Mouse (Mus musculus): ENCODE data around the gene Brf1. TPM values are rescaled to one million over a fixed set of nuclear protein-coding genes. Genes with fewer than 3 reads are reported as not detected.

Brf1 gene
- 10 to 100 TPM; 20.2 to 32.0 (median 30.5) TPM for polyA plus RNA-seq (2017; shearing (Covaris generic))

DNA sequence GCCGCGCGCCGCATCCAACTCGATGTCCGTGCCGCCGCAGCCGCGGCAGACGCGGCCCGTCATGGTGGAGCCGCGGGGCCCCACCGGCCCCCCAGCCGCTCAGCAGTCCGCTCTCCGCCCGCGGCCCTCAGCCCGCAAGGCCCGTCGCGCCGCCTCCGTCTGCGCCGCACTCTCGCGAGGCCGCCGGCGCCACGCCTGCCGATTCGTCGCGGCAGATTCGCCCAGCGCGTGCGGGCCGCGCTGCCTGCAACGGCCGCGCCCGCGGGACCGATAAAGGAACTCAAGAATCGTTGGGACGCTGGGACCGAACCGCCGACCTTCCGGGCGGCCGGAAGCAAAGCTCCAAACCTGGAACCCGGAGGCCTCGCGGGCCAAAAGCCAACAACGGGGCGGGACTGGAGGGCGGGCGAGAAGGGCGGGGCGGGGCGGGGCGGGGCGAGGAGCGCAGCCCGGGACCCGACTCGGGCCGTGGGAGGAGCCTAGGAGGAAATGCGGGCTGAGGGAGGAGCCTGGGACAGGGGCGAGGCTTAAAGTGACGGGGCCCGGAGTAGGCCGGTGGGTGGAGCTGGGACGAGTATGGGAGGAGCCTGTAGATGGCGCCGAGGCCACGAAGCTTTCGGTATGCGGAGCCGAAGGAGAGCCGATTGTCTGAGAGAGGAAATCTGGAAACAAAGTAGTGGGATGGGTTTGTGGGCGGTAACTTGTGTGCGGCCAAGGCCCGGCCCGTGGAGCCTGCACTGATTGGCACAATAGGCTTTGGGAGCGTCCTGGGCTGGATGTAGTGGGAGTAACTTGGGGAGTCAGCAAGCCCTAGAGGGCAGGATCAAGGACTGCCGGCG, at the start of gene Brf1:
Gene Brf1 (minus strand): TSS at position 411 of the 839 bp plus-strand sequence.
- ATAC-seq, result peak; percentile 96

DNA sequence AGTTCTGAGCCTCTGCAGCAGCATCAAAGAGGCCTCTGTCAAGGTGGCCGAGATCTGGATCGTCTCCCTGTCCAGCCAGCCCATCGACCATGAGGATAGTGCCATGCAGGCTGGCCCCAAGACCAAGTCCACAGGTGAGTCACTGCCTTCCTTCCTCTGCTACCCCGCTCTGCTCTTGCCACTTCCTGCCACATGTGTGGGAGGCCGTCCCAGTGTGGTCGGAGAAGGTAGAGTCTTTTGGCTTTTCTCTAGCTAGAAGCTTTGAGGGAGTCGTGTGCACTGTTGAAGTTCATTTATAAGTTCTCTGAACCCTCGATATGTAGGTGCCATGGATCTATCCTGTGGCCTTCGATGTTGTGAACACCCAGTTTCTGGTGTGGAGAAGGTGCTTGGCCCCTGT, 49.3 kb upstream of the Brf1 start:
- peak; percentile 79 for ATAC-seq

DNA sequence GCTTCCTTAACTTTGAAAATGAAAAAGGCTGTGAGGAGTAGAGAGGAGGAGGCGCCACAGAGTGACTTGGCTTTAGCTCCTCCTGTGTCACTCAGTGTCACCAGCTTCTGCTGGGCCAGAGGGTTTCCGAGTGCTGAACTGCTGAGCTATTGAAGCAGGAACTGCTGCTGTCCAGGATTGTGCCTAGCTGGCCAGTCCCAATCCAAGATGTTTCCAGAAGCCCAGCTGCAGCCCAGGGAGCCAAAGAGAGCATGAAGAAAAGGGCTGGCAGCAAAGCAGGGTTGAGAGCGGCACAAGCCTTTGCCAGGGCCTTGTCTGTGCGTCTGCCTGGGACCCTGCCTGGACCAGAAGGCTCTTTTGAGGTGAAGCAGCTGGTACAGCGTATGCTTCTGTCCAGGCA, 47.6 kb upstream of the Brf1 start:
- no peak for ATAC-seq

DNA sequence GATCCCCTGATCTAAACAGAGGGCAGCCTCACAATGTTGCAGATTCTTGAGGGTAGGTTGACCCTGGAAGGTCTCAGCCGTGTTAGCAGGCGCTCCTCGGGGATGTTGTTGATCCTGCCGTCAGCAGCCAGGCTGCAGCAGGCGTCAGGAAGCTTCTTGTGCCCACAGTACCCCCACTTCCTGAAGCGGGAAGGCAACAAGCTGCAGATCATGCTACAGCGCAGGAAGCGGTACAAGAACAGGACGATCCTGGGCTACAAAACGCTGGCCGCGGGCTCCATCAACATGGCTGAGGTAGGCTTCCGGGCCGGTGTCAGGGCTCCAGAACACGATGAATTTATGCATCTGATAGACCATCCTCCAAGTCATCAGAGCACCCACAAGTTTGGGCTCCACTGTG, 46.4 kb upstream of the Brf1 start:
- peak; percentile 39 for ATAC-seq

DNA sequence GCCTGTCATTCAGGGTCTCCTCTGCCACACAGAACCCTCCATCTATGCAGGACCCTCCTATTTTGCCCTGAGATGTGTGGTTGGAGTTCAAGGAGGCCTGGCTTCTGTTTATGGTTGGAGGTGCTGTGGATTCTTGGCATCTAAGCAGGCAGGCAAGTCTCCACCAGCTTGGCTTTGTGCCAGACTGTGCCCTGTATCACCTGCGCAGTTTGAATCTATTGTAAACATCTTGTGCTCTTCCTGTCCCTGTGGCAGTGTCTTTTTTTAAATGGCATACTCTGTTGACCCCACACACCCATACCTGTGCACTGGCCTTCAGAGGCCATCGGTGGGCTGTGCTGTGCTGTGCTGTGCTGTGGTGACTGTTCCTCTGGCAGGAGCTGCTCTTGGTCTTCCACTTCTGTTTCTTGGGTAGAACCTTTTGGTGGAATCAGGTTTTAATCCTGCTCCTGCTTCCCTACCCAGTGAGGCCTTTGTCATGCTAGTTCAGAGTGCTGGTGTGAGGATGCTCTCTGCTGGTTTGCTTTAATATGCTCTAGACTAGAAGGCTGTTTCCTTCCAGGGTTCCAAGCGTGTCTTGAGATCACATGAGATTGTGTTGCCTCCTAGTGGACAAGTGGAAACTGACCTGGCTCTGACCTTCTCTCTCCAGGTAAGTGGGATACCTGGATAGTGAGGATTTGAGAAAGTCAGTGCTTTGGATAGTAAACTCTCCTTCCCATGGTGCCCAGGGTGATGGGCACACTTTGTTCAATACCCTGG, 44.6 kb upstream of the Brf1 start:
- no peak for ATAC-seq

DNA sequence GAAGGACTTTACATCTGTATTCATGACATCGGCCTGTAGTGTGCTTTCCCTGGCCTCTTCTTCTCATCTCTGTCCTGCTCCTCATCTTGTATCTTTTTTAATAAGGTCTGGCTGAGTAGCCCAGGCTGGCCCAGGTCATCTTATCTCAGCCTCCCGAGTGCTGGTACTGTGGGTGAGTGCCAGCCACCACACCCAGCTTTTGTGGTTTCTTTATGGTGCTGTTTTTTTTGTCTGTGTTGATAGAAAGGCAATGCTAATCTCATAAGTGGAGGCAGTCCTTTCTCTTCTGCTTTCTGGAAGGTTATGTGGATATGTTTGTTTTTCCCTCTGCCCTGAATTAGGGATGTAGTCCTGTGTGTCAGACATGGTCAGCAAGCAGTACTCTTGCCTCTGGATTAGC, 42.0 kb upstream of the Brf1 start:
- ATAC-seq, result no peak

DNA sequence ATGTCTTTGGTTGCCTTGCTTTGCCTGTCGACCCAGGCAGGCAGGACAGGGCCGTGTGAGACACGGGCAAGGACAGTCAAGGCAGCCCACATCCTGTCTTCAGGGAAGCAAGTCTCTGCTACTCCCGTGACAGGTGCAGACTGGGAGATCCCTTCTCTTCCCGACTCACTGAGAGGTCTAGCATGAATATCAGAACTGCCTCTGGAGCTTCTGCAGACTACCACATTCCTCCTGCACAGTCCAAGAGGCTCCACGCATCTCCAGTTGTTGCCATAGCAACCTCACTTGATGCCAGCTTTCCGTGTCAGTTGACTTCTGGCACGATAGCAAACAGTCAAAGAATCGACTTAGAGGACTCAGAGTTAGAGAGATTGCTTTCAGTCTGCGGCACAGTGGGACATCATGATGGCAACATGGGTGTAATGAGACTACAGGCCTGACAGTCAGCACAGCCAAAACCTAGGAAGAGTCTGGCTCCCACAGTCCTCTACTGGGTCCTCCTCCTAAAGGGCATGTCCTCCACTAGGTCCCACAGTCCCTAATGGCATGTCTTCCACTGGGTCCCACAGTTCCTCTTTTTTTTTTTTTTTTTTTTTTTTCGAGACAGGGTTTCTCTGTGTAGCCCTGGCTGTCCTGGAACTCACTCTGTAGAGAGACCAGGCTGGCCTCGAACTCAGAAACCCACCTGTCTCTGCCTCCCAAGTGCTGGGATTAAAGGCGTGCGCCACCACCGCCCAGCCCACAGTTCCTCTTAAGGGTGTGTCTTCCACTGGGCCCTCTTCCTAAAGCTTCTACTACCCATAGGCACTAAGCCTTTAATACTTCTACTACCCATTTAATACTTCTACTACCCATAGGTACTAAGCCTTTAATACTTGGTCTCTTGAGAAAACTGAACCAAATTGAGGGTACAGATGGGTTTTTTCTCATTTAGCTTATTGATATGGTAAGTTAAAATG, 41.3 kb upstream of the Brf1 start:
- peak; percentile 51 for ATAC-seq

DNA sequence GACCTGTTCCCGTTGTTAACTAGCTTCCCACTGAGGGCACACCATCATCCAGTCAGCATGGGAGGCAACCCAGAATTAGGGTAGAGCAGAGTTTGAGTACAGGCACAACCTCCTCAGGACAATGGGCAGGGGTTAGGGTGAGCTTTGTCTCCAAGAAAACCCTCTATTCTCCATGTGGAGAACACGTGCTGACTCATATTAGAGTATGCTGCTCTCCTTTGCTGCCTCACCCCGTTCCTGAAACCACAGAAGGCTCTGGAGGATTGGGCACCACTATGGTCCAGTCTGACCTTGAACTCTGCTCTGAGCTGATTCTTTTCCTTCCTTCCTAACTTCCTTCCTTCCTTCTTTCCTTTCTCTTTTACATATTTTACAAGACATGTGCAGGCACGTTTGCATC, 37.9 kb upstream of the Brf1 start:
- no peak for ATAC-seq

DNA sequence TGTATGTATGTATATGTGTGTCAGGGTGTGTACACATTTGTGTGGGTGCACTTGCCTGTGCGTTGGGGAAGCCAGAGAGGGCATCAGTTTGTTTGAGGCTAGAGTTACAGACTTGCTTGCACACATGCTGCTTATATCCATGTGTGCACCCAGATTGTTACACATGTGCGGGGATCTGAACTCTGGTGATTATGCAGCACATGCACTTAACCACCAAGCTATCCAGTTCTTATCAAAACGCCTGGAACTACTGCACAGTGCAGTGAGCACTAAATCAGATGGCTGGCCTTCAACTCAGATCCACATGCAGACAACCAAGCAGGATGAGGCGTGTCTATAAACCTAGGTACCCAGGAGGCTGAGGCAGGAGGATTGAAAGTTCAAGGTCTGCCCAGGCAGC, 36.5 kb upstream of the Brf1 start:
- ATAC-seq, result no peak

DNA sequence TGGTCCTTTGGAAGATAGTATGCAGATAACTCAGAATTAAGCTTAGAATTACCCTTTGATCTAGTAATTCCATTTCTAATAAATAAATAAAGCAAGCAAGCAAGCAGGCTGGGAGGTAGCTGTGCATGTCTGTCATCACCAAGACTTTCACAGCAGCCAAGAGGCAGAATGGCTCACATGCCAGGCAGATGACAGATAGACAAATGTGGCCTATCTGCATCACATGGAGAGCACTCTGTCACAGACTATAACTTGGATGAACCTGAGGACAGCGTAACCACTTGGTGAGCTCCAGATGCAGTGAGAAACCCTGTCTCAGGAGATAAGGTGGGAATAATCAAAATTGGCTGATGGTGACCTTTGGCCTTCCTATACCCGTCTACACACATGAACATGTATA, 34.6 kb upstream of the Brf1 start:
- no peak for ATAC-seq

DNA sequence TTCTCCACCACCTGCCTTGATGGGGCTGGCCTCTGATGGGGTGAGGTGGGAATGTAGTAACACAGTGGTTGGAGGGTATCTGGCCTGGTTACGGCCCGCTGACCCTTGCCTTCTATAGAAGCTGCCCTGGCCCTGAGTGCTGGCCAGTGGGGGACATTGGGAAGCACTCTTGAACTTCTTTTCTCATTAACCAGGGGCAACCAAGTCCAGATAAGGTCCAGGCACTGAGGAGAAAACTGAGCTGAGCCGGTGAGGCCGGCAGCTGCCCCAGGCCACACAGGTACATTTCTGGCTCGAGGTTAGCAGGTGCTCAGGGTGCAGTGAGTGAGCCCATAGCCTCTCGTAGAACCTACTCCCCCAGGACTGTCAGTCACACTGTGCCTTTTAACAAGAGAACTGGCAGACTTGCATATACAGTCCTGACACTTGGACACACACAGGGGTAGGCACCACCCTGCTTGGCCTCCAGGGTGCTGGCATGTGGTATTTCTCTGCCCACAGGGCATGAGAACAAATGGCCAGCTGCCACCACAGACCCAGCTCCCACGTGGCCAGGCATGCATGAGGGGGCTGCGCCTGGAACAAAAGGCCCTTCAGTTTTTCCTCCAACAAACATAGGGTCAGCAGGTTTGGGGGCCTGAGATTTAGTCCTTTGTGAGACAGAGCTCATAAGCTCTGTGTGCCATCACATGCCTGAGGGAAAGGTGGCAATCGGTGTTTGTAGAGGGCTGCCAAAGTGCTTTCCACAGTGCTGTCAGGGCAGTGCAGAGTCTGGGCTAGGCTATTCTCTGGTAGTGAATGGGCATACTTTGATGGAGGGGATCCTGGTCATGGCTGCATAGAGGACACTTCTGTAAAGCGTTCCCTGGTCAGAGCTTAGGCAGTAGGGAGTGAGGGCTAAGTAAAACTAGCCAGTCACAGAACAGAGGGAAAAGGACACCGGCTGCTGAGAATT, 32.1 kb upstream of the Brf1 start:
- ATAC-seq, result no peak

DNA sequence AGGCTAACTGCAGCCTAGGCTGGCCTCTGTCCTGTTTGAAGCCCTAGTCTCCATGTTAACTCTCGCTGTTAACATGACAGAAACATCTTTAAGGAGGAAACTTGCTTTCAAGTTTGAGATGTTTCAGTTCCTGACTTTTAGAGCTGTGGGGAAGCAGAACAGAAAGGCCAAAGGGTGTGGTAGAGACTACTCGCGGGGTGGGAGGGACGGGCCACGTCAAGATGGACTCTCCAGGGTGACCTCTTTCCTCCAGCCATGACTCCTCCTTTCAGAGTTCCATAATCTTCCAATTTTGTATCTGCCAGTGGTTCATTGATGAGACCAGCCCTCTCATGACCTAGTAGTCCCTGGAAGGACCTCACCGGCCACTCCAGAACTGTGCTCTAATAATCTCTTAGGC, 30.9 kb upstream of the Brf1 start:
- ATAC-seq, result no peak

DNA sequence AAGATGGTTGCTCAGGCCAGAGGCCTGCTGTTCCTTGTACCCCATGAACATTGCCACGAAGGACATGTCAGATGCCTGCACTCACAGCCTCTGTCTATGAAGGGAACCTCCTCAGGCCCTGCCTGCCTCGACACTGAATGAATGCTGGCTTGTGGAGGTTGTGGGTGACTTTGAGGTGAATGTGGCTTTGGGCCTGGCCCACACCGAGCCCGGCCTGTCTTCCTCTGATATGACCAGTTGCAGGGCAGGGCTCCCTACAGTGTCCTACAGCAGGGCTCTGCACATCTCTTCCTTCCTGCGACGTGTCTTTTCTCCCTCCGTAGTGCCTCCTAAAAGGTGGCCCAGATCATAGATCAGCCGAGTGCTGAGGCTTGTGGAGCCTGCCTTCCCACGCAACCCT, 30.5 kb upstream of the Brf1 start:
- no peak for ATAC-seq

DNA sequence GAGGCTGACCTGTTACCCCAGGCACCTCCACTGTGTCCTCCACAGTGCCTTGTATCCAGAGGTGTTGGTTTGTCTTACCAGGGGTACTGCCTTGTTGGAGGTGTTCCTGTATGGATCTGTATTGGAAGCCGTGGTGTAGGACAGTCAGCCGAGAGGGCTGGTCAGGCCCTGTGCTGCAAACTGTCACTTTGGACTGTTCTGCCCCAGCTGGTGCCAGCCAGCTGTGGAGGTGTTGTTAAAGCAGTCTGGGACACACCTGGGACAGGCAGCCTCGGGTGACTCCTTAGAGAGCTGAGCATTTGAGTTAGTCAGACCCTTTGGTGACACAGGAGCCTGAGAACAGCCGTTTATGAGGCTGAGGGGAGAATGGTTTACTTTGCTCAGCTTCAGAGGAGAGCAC, 29.5 kb upstream of the Brf1 start:
- no peak for ATAC-seq

DNA sequence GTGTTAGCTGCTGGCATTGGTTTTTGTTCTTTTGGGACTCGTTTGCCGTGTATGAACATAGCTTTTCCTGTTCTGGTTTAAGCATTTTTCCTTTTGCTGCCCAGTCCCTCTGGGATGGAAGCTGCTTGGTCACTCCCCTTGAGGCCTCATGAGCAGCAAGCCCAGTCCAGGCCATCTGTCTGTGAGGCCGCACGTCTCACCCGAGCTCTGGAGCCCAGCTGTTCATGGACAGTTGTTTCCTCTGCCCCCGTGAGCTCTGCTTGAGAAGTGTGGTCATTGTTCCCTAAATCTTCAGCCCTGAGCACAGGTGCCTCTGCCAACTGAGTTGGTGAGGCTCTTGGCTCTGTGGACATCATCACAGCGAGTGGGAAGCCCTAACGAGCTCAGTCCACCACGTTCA, 28.4 kb upstream of the Brf1 start:
- ATAC-seq, result no peak

DNA sequence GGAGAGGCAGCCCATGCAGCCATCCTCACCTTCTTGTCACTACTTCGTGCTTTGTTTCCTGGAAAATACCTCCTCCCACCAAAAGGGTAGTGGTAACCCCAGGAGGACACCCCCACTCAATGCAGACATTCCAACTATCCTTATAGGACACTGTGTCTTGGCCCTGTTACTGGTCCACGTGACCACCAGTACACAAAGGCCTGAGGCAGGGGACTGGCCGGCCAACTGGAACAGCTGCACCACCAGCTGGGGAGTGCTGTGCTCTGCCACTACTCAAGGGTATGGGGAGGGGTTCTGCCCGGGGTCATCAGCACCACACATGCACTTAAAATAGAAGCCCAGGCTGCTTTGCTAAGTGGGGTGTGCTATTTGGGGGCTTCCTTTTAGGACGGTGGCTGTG, 27.6 kb upstream of the Brf1 start:
- no peak for ATAC-seq

DNA sequence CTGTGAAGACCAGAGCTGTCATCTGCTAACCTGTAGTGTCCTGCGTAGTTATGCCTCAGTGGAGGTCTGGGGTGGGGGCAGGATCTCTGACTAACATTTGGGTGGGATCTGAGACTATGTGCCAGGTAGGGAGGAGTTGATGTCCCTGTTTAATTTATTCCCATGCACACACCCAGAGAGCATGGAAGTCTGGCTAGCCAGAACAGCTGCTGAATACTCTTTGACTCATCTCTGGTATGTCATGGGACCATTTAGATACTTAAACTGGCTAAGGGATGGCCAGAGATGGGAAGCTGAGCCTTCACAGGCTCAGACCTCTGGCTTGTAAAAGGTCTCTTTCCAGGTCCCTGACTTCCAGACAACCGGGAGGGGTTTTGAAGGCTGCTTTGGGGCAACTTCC, 27.0 kb upstream of the Brf1 start:
- no peak for ATAC-seq

DNA sequence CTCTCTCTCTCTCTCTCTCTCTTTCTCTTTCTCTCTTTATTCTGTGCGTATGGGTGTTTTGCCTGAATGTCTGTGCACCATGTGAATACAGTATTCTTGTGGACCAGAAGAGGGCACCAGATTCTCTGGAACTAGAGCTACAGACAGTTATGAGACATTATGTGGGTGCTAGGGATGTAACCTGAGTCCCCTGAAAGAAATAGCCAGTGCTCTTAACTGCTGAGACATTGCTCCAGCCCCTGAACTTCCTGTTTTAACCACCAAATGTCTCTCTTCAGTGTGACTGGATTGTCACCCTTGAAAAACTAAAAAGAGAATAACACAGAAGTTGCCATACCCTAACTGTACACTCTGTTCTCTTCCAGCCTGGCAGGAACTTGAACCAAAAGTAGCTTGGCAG, 26.1 kb upstream of the Brf1 start:
- no peak for ATAC-seq

DNA sequence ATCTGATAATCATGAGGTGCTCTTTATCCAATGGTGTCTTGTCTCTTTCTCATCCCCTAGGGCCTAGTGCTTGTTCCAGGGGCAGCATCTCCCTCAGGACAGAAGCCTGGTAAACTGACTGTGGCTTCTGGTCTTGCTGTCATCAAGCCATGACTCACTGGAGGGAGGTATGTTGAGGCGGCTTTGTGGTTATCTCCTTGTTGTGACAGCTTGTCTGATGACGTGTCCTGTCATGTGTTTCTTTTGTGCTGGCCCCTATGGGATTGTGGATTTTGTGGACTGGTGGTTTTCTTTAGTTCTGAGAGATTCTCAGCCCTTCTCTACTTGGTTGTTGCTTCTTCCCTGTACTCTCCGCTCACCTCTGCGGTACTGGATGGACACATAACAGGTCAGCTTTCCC, 22.6 kb upstream of the Brf1 start:
- ATAC-seq, result no peak

DNA sequence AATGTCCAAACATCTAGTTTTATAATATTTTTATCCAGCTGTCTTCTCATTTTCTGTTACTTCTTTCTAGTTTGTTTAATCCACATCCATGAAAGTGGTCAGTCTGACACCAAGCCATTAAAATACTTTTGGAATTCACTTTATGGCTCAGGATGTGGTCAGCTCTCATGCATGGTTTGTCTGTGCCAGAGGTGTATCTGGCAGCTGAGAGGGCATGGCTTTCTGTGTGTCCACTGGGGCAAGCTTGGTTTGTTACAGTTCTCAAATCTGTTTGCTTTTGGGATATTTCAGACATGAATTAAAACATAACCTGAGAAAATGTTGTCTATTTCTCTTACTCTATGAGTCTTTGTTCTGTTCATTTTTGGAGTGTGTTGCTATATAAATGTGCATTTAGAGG, 21.0 kb upstream of the Brf1 start:
- ATAC-seq, result no peak

DNA sequence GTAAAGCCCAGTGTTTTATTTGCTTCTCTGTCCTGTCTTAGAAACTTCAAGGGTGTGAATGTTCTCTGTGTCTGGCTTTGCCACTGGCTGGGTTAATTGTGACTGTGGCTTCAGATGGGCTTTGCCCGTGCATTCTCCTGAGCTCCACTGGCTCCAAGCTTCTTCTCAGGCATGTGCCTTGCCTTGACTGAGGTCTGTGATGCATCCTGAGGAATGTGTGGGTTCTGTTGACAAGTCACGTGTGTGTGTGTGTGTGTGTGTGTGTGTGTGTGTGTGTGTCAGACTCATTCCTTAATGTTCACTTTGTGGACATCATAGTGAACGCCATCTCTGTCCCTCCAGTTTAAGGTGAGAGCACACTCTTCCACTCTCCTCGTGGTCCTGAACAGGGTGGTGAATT, 18.3 kb upstream of the Brf1 start:
- ATAC-seq, result no peak

Measured in inflammation-experienced regulatory T-cells, adult 6 months (primary cell).